In the genomic region with DNA sequence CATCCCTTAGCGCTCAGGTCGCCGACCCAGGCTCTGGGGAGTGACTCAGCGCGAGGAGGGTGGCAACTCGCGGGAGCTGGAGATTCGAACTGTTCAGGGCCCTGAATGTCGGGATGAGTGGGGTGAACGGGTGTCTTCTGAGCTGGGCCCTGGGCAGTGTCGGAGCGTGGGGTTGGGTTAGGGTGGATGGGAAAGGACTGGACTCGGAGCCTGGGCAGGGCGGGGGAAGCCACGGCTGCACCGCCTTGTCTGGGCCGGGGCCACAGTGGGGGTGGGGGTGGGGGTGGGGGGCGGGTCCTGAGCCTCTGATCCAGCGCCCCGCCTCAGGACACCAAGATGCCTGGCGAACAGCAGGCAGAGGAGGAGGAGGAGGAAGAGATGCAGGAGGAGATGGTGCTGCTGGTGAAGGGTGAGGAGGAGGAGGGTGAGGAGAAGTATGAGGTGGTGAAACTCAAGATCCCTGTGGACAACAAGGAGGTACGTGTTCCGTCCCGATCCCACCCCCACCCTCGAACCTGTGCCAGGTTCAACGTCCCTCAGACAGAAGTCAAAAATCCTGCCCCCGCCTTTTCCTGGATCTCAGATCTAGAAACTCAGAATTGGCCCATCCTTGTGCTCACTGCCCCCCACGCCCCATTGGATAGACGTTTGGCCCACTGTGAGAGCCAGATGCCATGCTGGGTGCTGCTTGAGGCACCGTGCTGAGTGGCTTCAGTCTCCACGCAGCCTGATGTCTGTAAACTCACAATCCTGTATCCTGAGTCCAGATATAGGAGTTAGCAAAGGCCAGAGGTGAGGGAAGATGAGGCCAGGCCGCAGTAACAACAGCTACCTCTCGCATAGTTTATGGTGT, we compare ENCODE assay signal across 8 mouse cellular contexts. TPM values are rescaled to one million over a fixed set of nuclear protein-coding genes. Genes with fewer than 3 reads are reported as not detected.
DNase-seq lines count a peak whose midpoint lies in the region; ATAC-seq lines count a peak whose summit lies in the region.

No protein-coding gene starts in this region.

- peaks cover 45% of the 10 kb centered on the region for H3K36me3 ChIP-seq in megakaryocyte, embryonic 14.5 days (replicated peaks; ENCODE audit: low read length)
- H3K36me3 ChIP-seq in hindbrain, embryonic 12.5 days, result peaks cover 18% of the 10 kb centered on the region; the same call in 1 of the 2 replicates
- peaks cover 5% of the 10 kb centered on the region; the same call in 1 of the 2 replicates for H3K36me3 ChIP-seq in lung, embryonic 16.5 days (ENCODE audit: control insufficient read depth, insufficient read depth, low read length)

- peaks cover 55% of the 10 kb centered on the region for H3K4me1 ChIP-seq in megakaryocyte, embryonic 14.5 days
- peaks cover 25% of the 10 kb centered on the region for H3K4me1 ChIP-seq in hindbrain, embryonic 12.5 days
- H3K4me1 ChIP-seq in lung, embryonic 16.5 days (replicated peaks; ENCODE audit: control insufficient read depth, insufficient read depth, low read length), result peaks cover 19% of the 10 kb centered on the region

- H3K27me3 ChIP-seq in megakaryocyte, embryonic 14.5 days (replicated peaks), result no peaks in the 10 kb centered on the region
- no peaks in the 10 kb centered on the region for H3K27me3 ChIP-seq in hindbrain, embryonic 12.5 days
- no peaks in the 10 kb centered on the region for H3K27me3 ChIP-seq in lung, embryonic 16.5 days (ENCODE audit: control insufficient read depth, insufficient read depth, low read depth, low read length)

- WGBS in hindbrain, embryonic 12.5 days, result 13% methylated on average over 32 of the region's 33 CpGs
- 7% methylated on average over 33 of the region's 33 CpGs for WGBS in lung, embryonic 16.5 days

- H3K4me2 ChIP-seq in hindbrain, embryonic 12.5 days (replicated peaks), result peak overlapping the region; percentile 88
- peak overlapping the region; percentile 84 for H3K4me2 ChIP-seq in lung, embryonic 16.5 days (ENCODE audit: low read depth, low read length)

- no peak for ATAC-seq in megakaryocyte, adult 5-6 weeks (ENCODE audit: poor library complexity, severe bottlenecking)
- ATAC-seq in hindbrain, embryonic 12.5 days (ENCODE audit: low FRiP score), result peak; percentile 78
- ATAC-seq in lung, embryonic 16.5 days (ENCODE audit: low read depth), result peak; percentile 82
- ATAC-seq in CD4-positive, CD25-positive, alpha-beta regulatory T cell, adult 4 months, result no peak

- peaks cover 5% of the 10 kb centered on the region; the same call in 1 of the 2 replicates for H3K9me3 ChIP-seq in megakaryocyte, embryonic 14.5 days
- no peaks in the 10 kb centered on the region for H3K9me3 ChIP-seq in hindbrain, embryonic 12.5 days (replicated peaks)
- H3K9me3 ChIP-seq in lung, embryonic 16.5 days (ENCODE audit: control insufficient read depth, low read length), result 0 out of 2 replicates have a peak, but pooled peaks cover 2% of the 10 kb centered on the region

- peak overlapping the region; percentile 91 for H3K9ac ChIP-seq in hindbrain, embryonic 12.5 days
- H3K9ac ChIP-seq in lung, embryonic 16.5 days (ENCODE audit: low read length), result peak overlapping the region; percentile 97

- peak overlapping the region; percentile 84 for H3K27ac ChIP-seq in hindbrain, embryonic 12.5 days
- H3K27ac ChIP-seq in lung, embryonic 16.5 days (ENCODE audit: low read length), result peak overlapping the region; percentile 95

- H3K4me3 ChIP-seq in megakaryocyte, embryonic 14.5 days (replicated peaks), result peak overlapping the region; percentile 96
- peak overlapping the region; percentile 83 for H3K4me3 ChIP-seq in hindbrain, embryonic 12.5 days
- peak overlapping the region; percentile 94 for H3K4me3 ChIP-seq in lung, embryonic 16.5 days (ENCODE audit: low read length)

- DNase-seq in adrenal gland, postnatal 25 days, result peak; percentile 55
- no peak for DNase-seq in adrenal gland, postnatal 4 days (ENCODE audit: low spot score in 2 of 2)
- DNase-seq in right cerebral cortex, postnatal 36 days (ENCODE audit: low spot score in 2 of 2), result no peak

RNA-seq across cellular contexts. Expression of gene Zfp771, which starts 0.8 kb away (rescaled TPM):
- total RNA-seq in adrenal gland, postnatal 25 days (2021), result 26.9 and 36.0 TPM in 2 replicates
- total RNA-seq in adrenal gland, postnatal 4 days (2021), result 10 to 100 TPM; 36.3 to 39.2 TPM
- polyA plus RNA-seq in megakaryocyte, embryonic 14.5 days (2012; ENCODE audit: insufficient read depth, low replicate concordance), result 85.4 and 270 TPM in 2 replicates
- 0.96 and 1.8 TPM in 2 replicates for total RNA-seq in megakaryocyte, adult 5-6 weeks (2015)
- total RNA-seq in megakaryocyte, adult 5-6 weeks (2017), result 0.28 and 0.73 TPM in 2 replicates
- polyA plus RNA-seq in hindbrain, embryonic 12.5 days (2016; fragmentation: Nextera tagmentation; extraction: Ambion mirVana), result 61.3 and 62.8 TPM in 2 replicates
- polyA plus RNA-seq in lung, embryonic 16.5 days (2015; fragmentation: Nextera tagmentation; extraction: Ambion mirVana), result 36.9 and 48.7 TPM in 2 replicates
- 1 to 10 TPM; 1.3 to 1.6 TPM for polyA plus RNA-seq in CD4-positive, CD25-positive, alpha-beta regulatory T cell, adult 4 months (2017; shearing (Covaris generic))

RNA-seq across cellular contexts. Expression of gene Sept1, which starts 12.0 kb away (rescaled TPM):
- total RNA-seq in adrenal gland, postnatal 25 days (2021), result 8.3 and 12.9 TPM in 2 replicates
- total RNA-seq in adrenal gland, postnatal 4 days (2021), result 10 to 100 TPM; 12.6 to 14.5 TPM
- 369 and 529 TPM in 2 replicates for polyA plus RNA-seq in megakaryocyte, embryonic 14.5 days (2012; ENCODE audit: insufficient read depth, low replicate concordance)
- total RNA-seq in megakaryocyte, adult 5-6 weeks (2015), result 36.2 and 36.8 TPM in 2 replicates
- total RNA-seq in megakaryocyte, adult 5-6 weeks (2017), result 31.2 and 42.7 TPM in 2 replicates
- 32.7 and 33.2 TPM in 2 replicates for polyA plus RNA-seq in hindbrain, embryonic 12.5 days (2016; fragmentation: Nextera tagmentation; extraction: Ambion mirVana)
- 23.2 and 23.4 TPM in 2 replicates for polyA plus RNA-seq in lung, embryonic 16.5 days (2015; fragmentation: Nextera tagmentation; extraction: Ambion mirVana)
- polyA plus RNA-seq in CD4-positive, CD25-positive, alpha-beta regulatory T cell, adult 4 months (2017; shearing (Covaris generic)), result 100 to 1,000 TPM; 819 to 912 TPM

RNA-seq across cellular contexts. Expression of gene Zfp553, which starts 12.0 kb away (rescaled TPM):
- total RNA-seq in adrenal gland, postnatal 25 days (2021), result 14.7 and 15.2 TPM in 2 replicates
- total RNA-seq in adrenal gland, postnatal 4 days (2021), result 10 to 100 TPM; 18.3 to 19.3 TPM
- 10.8 and 17.3 TPM in 2 replicates for polyA plus RNA-seq in megakaryocyte, embryonic 14.5 days (2012; ENCODE audit: insufficient read depth, low replicate concordance)
- total RNA-seq in megakaryocyte, adult 5-6 weeks (2015), result 2.9 and 3.1 TPM in 2 replicates
- total RNA-seq in megakaryocyte, adult 5-6 weeks (2017), result 5.9 and 9.7 TPM in 2 replicates
- 61.3 and 67.9 TPM in 2 replicates for polyA plus RNA-seq in hindbrain, embryonic 12.5 days (2016; fragmentation: Nextera tagmentation; extraction: Ambion mirVana)
- 27.7 and 32.3 TPM in 2 replicates for polyA plus RNA-seq in lung, embryonic 16.5 days (2015; fragmentation: Nextera tagmentation; extraction: Ambion mirVana)
- 1 to 10 TPM; 6.6 to 7.9 TPM for polyA plus RNA-seq in CD4-positive, CD25-positive, alpha-beta regulatory T cell, adult 4 months (2017; shearing (Covaris generic))

RNA-seq across cellular contexts. Expression of gene Dctpp1, which starts 15.6 kb away (rescaled TPM):
- total RNA-seq in adrenal gland, postnatal 25 days (2021), result 39.8 and 50.7 TPM in 2 replicates
- 10 to 100 TPM; 63.5 to 68.3 TPM for total RNA-seq in adrenal gland, postnatal 4 days (2021)
- polyA plus RNA-seq in megakaryocyte, embryonic 14.5 days (2012; ENCODE audit: insufficient read depth, low replicate concordance), result 65.3 and 143 TPM in 2 replicates
- total RNA-seq in megakaryocyte, adult 5-6 weeks (2015), result 32.1 and 45.3 TPM in 2 replicates
- 23.3 and 31.0 TPM in 2 replicates for total RNA-seq in megakaryocyte, adult 5-6 weeks (2017)
- polyA plus RNA-seq in hindbrain, embryonic 12.5 days (2016; fragmentation: Nextera tagmentation; extraction: Ambion mirVana), result 123 and 147 TPM in 2 replicates
- polyA plus RNA-seq in lung, embryonic 16.5 days (2015; fragmentation: Nextera tagmentation; extraction: Ambion mirVana), result 138 and 147 TPM in 2 replicates
- 10 to 100 TPM; 39.7 to 50.1 TPM for polyA plus RNA-seq in CD4-positive, CD25-positive, alpha-beta regulatory T cell, adult 4 months (2017; shearing (Covaris generic))

RNA-seq across cellular contexts. Expression of gene Sephs2, which starts 29.0 kb away (rescaled TPM):
- 114 and 117 TPM in 2 replicates for total RNA-seq in adrenal gland, postnatal 25 days (2021)
- total RNA-seq in adrenal gland, postnatal 4 days (2021), result 100 to 1,000 TPM in 1 of 2 experiments, 10 to 100 TPM in 1; 92.8 to 115 TPM
- polyA plus RNA-seq in megakaryocyte, embryonic 14.5 days (2012; ENCODE audit: insufficient read depth, low replicate concordance), result 32.9 and 41.0 TPM in 2 replicates
- total RNA-seq in megakaryocyte, adult 5-6 weeks (2015), result 55.5 and 61.6 TPM in 2 replicates
- total RNA-seq in megakaryocyte, adult 5-6 weeks (2017), result 130 and 138 TPM in 2 replicates
- polyA plus RNA-seq in hindbrain, embryonic 12.5 days (2016; fragmentation: Nextera tagmentation; extraction: Ambion mirVana), result 66.5 and 69.3 TPM in 2 replicates
- polyA plus RNA-seq in lung, embryonic 16.5 days (2015; fragmentation: Nextera tagmentation; extraction: Ambion mirVana), result 49.6 and 54.5 TPM in 2 replicates
- 10 to 100 TPM; 17.3 to 23.4 TPM for polyA plus RNA-seq in CD4-positive, CD25-positive, alpha-beta regulatory T cell, adult 4 months (2017; shearing (Covaris generic))

Comparison
In these comparisons a context has a peak if more than half of its experiments do, and no peak if none do; other contexts are left out.
1. ATAC-seq: peak in hindbrain, embryonic 12.5 days (single experiment) and lung, embryonic 16.5 days (single experiment); none in megakaryocyte, adult 5-6 weeks (single experiment) and CD4-positive, CD25-positive, alpha-beta regulatory T cell, adult 4 months (single experiment).
2. RNA of gene Zfp771, which starts 0.8 kb away (polyA plus RNA-seq): 85.4 to 270 TPM in megakaryocyte, embryonic 14.5 days, 61.3 to 62.8 TPM in hindbrain, embryonic 12.5 days and 36.9 to 48.7 TPM in lung, embryonic 16.5 days; 1.3 to 1.6 TPM in CD4-positive, CD25-positive, alpha-beta regulatory T cell, adult 4 months; every median in the first group is over 10 times any median in the second.
3. RNA of gene Sept1, which starts 12.0 kb away (polyA plus RNA-seq): 819 to 912 TPM in CD4-positive, CD25-positive, alpha-beta regulatory T cell, adult 4 months and 369 to 529 TPM in megakaryocyte, embryonic 14.5 days; 32.7 to 33.2 TPM in hindbrain, embryonic 12.5 days and 23.2 to 23.4 TPM in lung, embryonic 16.5 days; every median in the first group is over 10 times any median in the second.
4. Peak in every context shown above with its lines, with median percentiles within 50 percentile points of each other: H3K4me3 ChIP-seq.